Mouse (Mus musculus): ENCODE results near the gene Olfr149. TPM values are rescaled to one million over a fixed set of nuclear protein-coding genes. Genes with fewer than 3 reads are reported as not detected.
"Not testable (repeated sequence)": the region's sequence is repeated elsewhere in the genome, so short reads cannot be mapped to it uniquely, and the experiment has no call there.

Olfr149 gene
- not detected in 2 replicates for total RNA-seq (2015)
- total RNA-seq (2017), result not detected in 2 replicates

- ATAC-seq (replicated peaks; ENCODE audit: poor library complexity), result no peak
Observed at GRCm38 (mm10) chr9:39707017-39707416, at the start of gene Olfr149. Gene Olfr149 (minus strand): TSS chr9:39707117.

DNA sequence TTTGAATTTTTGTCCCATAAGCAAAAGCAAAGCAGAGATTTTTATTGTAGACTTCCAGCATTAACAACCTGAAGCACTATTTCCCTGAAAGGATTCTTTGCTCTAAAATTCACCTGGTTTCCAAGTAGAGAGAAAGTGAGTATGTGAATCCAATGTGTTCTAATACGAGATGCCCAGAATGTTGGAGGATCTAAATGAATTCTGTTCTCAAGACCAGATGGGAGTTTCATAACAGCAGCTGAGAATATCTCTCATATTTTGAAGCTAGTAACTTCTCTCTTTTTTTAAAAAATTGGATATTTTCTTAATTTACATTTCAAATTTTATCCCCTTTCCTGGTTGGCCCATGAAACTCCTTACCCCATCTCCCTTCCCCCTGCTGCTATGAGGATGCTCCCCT lies 39.5 kb upstream of the Olfr149 start:
- ATAC-seq (replicated peaks; ENCODE audit: poor library complexity), result no peak

DNA sequence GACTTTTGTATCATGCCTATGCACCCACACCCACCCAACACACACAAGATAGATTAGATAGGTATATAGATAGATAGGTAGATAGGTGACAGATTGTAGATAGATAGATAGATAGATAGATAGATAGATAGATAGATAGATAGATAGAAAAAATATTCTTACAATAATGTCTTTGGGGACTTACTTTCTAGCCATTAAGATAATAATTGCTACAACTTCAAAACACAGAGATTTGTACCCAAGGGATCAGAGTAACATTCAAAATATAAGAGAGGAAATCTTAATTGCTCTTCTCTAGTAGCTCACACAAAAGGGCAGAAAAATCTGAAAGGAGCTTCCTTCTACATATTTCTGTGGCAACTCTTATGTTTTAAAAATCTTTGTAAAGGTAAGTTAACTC lies 39.0 kb upstream of the Olfr149 start, which contains the start of gene Olfr967:
Gene Olfr967, plus strand, starts transcription at position 301 of the 400 bp plus-strand sequence.
- no peak for ATAC-seq (replicated peaks; ENCODE audit: poor library complexity)

DNA sequence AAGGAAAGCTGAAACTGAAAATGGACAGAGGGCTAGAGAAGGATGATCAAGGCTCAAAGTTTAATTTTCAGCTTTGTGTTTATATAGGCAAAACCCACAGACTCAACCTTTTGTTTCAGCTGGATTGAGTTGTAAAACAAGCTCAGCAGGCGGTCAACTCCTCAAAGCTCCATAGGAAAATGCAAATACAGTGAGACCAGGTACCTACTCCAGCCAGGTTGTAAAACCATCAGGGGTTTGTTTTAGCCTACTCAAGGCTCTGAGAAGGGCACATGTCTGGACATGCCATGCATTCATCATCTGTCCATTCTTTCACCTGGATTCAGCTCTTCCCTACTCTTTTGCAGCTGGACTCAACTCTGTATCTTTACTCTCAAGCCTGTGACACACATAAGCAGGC lies 33.8 kb upstream of the Olfr149 start:
- ATAC-seq (replicated peaks; ENCODE audit: poor library complexity), result no peak

DNA sequence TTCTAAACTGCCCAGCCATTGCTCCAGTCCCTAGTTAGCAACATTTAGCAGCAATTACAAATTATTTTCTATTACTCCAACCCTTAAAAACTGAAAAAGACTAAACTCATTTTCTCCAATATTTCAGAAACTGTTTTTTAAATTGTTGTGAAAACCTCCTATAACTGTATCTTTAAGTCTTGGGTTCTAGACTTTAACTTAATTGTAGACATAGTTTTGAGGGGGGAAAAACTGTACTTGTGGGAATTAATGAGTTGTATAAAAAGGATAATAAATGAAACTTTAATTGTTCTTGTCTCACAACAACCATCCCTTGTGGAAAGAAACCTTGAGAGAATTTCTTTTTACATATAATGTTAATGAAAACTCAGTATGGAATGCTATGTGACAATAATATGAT lies 23.8 kb upstream of the Olfr149 start, which contains the start of gene Olfr150:
Gene Olfr150, plus strand, starts transcription at position 301 of the 400 bp plus-strand sequence.
- ATAC-seq (replicated peaks; ENCODE audit: poor library complexity), result no peak

GRCm38 (mm10) chr9:39711053-39711452 lies 4.1 kb upstream of the Olfr149 start, which contains the start of gene Olfr965:
Gene Olfr965 (plus strand): TSS chr9:39711353.
- no peak for ATAC-seq (replicated peaks; ENCODE audit: poor library complexity)

- no peak for ATAC-seq (replicated peaks; ENCODE audit: poor library complexity)
Observed at GRCm38 (mm10) chr9:39708958-39709357, 2.0 kb upstream of the Olfr149 start.

DNA sequence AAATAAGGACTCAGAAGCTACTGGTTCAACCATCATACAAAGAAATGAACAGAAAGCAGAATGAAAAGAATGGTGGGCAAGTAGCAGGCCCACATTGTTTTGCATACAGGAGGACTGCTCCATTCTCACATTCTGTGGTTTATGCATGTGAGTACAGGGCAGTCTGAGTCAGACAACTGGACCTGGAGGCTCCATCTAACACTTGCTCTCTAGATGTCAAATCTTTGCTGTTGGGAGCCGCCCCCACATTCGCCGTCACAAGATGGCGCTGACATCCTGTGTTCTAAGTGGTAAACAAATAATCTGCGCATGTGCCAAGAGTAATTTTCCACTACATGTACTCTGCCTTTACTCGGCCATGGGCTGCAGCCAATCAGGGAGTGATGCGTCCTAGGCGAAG lies 5.8 kb downstream of the Olfr149 start:
- not testable (repeated sequence) for ATAC-seq (replicated peaks; ENCODE audit: poor library complexity)

DNA sequence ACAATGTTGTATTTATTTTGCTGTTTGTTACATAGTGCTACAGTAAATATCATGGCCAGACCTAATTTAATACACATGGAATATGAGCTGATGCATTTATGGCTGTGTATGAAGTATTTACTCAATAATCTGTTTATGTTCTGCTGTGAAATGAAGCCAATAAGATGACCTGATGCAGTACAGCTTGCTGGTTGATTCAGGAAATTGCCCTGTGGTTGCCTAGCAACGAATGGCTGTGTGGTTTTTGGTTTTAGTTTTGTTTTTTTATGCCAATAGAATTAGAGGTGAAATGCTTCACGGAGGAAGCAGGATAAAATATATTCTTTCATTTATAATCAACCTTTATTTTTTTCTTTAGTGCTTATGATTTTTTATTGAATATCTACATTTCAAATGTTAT lies 27.6 kb downstream of the Olfr149 start:
- peak; percentile 70 for ATAC-seq (replicated peaks; ENCODE audit: poor library complexity)

GRCm38 (mm10) chr9:39678557-39678956 lies 28.4 kb downstream of the Olfr149 start:
- ATAC-seq (replicated peaks; ENCODE audit: poor library complexity), result peak; percentile 49; the same call in 1 of the 2 replicates

- ATAC-seq (replicated peaks; ENCODE audit: poor library complexity), result peak; percentile 92
Observed at GRCm38 (mm10) chr9:39674820-39675219, 32.1 kb downstream of the Olfr149 start.

DNA sequence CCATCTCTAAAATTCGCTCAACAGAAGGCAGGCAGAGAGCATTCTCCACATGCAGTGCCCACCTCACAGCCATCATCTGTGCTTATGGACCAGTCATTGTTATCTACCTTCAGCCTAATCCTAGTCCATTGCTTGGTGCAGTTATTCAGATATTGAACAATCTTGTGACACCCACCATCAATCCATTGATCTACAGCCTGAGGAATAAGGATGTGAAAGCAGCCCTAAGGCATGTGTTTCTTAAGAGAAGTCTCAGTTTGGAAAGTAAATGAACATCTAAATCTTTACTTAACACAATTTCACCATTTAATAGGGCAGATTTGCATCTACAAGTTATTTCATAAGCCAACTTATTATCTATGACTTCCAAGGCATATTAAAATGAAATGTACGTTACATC lies 37.2 kb downstream of the Olfr149 start:
- ATAC-seq (replicated peaks; ENCODE audit: poor library complexity), result no peak

DNA sequence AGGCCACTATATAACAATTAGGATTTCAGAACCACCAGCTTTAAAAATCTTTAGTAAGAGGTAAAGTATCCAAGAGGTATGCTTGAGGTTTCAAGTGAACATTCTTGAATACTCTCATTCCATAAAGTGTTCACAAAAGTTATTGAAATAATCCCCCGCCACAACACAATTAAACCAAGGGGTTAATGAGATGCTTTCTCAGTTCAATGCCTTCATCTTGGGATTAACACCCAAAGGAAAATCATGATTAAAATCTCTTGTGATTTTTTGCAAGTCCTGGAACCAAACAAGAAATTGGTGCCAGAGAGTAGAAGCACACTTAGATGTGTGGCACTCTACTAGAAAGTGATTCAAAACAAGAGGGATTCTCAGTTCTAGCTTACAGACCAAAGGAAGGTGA lies 40.0 kb downstream of the Olfr149 start, which contains the start of gene Olfr963:
Gene Olfr963, plus strand, starts transcription at position 301 of the 400 bp plus-strand sequence.
- no peak for ATAC-seq (replicated peaks; ENCODE audit: poor library complexity)

DNA sequence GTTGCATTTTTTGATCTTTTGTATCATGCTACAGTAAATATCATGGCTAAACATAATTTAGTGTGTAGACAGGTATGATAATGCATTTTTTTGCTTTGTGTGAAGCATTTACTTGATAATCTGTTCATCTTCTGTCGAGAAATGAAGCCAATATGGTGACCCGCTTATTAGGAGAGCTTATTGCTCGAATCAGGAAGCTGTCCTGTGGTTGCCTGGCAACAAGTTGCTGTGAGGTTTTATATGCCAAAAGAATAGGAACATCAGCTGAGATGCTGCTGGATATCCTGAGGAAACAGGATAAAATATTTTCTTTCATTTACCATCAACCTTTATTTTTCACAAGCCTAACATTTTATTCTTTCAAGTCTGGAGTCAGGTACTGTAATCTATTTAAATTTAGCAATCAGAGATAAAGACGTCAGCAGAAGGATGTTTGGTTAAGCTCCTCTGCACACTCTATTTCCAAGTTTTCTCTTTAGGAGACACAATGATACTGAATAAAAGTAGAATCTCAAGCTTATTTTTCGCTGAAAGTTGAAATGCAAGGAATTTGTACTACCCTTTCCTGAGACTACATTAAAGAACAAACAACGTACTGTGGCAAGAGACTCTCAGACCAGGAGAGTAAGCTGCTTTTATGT lies 52.0 kb downstream of the Olfr149 start:
- ATAC-seq (replicated peaks; ENCODE audit: poor library complexity), result no peak

Other genes starting within 250 kb of the Olfr149 start
- gene Olfr955, start 235.2 kb downstream of the Olfr149 start, total RNA-seq (2015), result not detected in 2 replicates
- not detected in 2 replicates for gene Olfr955, start 235.2 kb downstream of the Olfr149 start, total RNA-seq (2017)
- gene Olfr44, start 213.1 kb downstream of the Olfr149 start, total RNA-seq (2015), result not detected in 2 replicates
- not detected in 2 replicates for gene Olfr44, start 213.1 kb downstream of the Olfr149 start, total RNA-seq (2017)
- not detected in 2 replicates for gene Olfr957, start 191.3 kb downstream of the Olfr149 start, total RNA-seq (2015)
- gene Olfr957, start 191.3 kb downstream of the Olfr149 start, total RNA-seq (2017), result not detected in 2 replicates
- gene Olfr958, start 153.1 kb downstream of the Olfr149 start, total RNA-seq (2015), result not detected in 2 replicates
- gene Olfr958, start 153.1 kb downstream of the Olfr149 start, total RNA-seq (2017), result not detected in 2 replicates
- not detected in 2 replicates for gene Olfr959, start 131.5 kb downstream of the Olfr149 start, total RNA-seq (2015)
- gene Olfr959, start 131.5 kb downstream of the Olfr149 start, total RNA-seq (2017), result not detected in 2 replicates
- gene AW551984, start 102.7 kb downstream of the Olfr149 start, total RNA-seq (2015), result not detected in 2 replicates
- gene AW551984, start 102.7 kb downstream of the Olfr149 start, total RNA-seq (2017), result not detected in 2 replicates
- not detected in 2 replicates for gene Olfr148, start 96.5 kb downstream of the Olfr149 start, total RNA-seq (2015)
- not detected in 2 replicates for gene Olfr148, start 96.5 kb downstream of the Olfr149 start, total RNA-seq (2017)
- not detected in 2 replicates for gene Olfr960, start 85.7 kb downstream of the Olfr149 start, total RNA-seq (2015)
- gene Olfr960, start 85.7 kb downstream of the Olfr149 start, total RNA-seq (2017), result not detected in 2 replicates
- not detected in 2 replicates for gene Olfr961, start 62.0 kb downstream of the Olfr149 start, total RNA-seq (2015)
- not detected in 2 replicates for gene Olfr961, start 62.0 kb downstream of the Olfr149 start, total RNA-seq (2017)
- gene Olfr963, start 39.9 kb downstream of the Olfr149 start, total RNA-seq (2015), result not detected in 2 replicates
- gene Olfr963, start 39.9 kb downstream of the Olfr149 start, total RNA-seq (2017), result not detected in 2 replicates
- gene Olfr965, start 4.2 kb upstream of the Olfr149 start, total RNA-seq (2015), result not detected in 2 replicates
- not detected in 2 replicates for gene Olfr965, start 4.2 kb upstream of the Olfr149 start, total RNA-seq (2017)
- not detected in 2 replicates for gene Olfr150, start 23.9 kb upstream of the Olfr149 start, total RNA-seq (2015)
- gene Olfr150, start 23.9 kb upstream of the Olfr149 start, total RNA-seq (2017), result not detected in 2 replicates
- gene Olfr967, start 39.1 kb upstream of the Olfr149 start, total RNA-seq (2015), result not detected in 2 replicates
- not detected in 2 replicates for gene Olfr967, start 39.1 kb upstream of the Olfr149 start, total RNA-seq (2017)
- not detected in 2 replicates for gene Olfr968, start 76.1 kb upstream of the Olfr149 start, total RNA-seq (2015)
- gene Olfr968, start 76.1 kb upstream of the Olfr149 start, total RNA-seq (2017), result not detected in 2 replicates
- gene Olfr969, start 83.8 kb upstream of the Olfr149 start, total RNA-seq (2015), result not detected in 2 replicates
- gene Olfr969, start 83.8 kb upstream of the Olfr149 start, total RNA-seq (2017), result not detected in 2 replicates
- not detected in 2 replicates for gene Olfr970, start 101.7 kb upstream of the Olfr149 start, total RNA-seq (2015)
- gene Olfr970, start 101.7 kb upstream of the Olfr149 start, total RNA-seq (2017), result not detected in 2 replicates
- gene Olfr971, start 129.8 kb upstream of the Olfr149 start, total RNA-seq (2015), result not detected in 2 replicates
- gene Olfr971, start 129.8 kb upstream of the Olfr149 start, total RNA-seq (2017), result not detected in 2 replicates
- gene Olfr972, start 159.3 kb upstream of the Olfr149 start, total RNA-seq (2015), result not detected in 2 replicates
- not detected in 2 replicates for gene Olfr972, start 159.3 kb upstream of the Olfr149 start, total RNA-seq (2017)
- not detected in 2 replicates for gene Olfr229, start 200.2 kb upstream of the Olfr149 start, total RNA-seq (2015)
- gene Olfr229, start 200.2 kb upstream of the Olfr149 start, total RNA-seq (2017), result not detected in 2 replicates
- not detected in 2 replicates for gene Olfr974, start 230.4 kb upstream of the Olfr149 start, total RNA-seq (2015)
- gene Olfr974, start 230.4 kb upstream of the Olfr149 start, total RNA-seq (2017), result not detected in 2 replicates
- not detected in 2 replicates for gene Olfr975, start 244.9 kb upstream of the Olfr149 start, total RNA-seq (2015)
- not detected in 2 replicates for gene Olfr975, start 244.9 kb upstream of the Olfr149 start, total RNA-seq (2017)